Mouse (Mus musculus) erythroblast, adult 5-6 weeks (primary cell): ENCODE results near the gene Fignl2. TPM values are rescaled to one million over a fixed set of nuclear protein-coding genes. Genes with fewer than 3 reads are reported as not detected.

Experiments used
- ATAC-seq: replicated peaks from 2 replicates; pipeline ENCODE4 v1.8.0; 2016; ENCODE audit warnings: moderate number of reproducible peaks, mild to moderate bottlenecking, moderate TSS enrichment, inconsistent platforms; ENCODE audit not compliant: poor library complexity, low FRiP score, severe bottlenecking
- total RNA-seq, 2 experiments: library from RNA; stranded (forward) in 1 of 2; stranded (reverse) in 1 of 2; fragments of 150-400 nt in 1 of 2; fragments of 200-764, 138-1000 nt in 1 of 2; gene quantifications; 2 replicates each; pipeline versions ENCODE4 v1.2.3 to v1.2.4; 2015 to 2017; ENCODE audit warnings: low replicate concordance in 2 of 2

The Fignl2 gene
- total RNA-seq, 2 experiments from 2014 or later: not detected

GRCm38 (mm10) chr15:101070762-101071161 is 7.6 kb downstream of the Fignl2 start:
- no peak for ATAC-seq

DNA sequence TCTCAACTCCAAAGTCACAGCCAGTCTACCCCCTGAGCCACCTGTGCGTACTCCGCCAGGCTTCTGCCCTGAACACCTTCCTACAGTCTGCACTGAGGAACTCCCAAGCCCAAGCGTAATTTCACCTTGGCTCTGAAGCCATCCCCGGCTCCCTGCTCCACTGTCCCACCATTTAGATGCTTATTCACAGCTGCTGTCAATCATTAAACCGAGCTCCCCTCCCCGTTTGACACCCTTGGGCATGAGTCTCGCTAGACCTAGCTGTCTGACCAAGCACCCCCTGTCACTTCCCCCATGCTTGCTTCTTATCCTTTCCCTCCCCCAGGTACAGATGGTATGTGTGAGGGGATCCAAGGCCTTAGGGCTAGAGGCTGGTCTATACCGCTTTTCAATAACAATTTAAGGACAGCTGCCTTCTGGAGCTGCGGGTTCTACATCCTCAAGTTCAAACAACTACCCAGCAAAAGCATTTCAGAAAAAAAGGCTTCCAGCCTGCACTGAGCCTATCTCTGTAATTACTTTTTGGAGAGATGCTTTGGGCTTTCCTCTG is 8.7 kb downstream of the Fignl2 start:
- no peak for ATAC-seq

DNA sequence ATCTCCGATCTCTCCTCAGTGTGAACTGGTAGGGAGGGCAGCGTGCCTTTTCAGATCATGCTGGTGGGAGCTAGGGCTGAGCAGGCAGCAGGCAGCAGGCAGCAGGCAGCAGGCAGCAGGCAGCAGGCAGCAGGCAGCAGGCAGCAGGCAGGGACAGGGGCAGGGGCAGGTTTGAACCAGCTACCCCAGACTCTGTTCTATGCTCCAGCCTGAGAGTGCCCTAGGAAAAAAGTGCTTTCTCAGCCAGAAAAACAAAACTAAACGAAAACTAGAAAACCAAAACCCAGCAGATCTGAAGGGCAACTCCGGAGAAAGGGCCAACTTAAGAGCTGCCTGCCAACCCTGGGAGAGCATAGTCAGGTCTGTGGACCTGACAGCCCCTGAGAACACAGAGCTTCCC is 9.7 kb downstream of the Fignl2 start:
- no peak for ATAC-seq

GRCm38 (mm10) chr15:101068029-101068428 is 10.3 kb downstream of the Fignl2 start:
- no peak for ATAC-seq

- no peak for ATAC-seq
Measured at GRCm38 (mm10) chr15:101066920-101067696, 11.3 kb downstream of the Fignl2 start.

DNA sequence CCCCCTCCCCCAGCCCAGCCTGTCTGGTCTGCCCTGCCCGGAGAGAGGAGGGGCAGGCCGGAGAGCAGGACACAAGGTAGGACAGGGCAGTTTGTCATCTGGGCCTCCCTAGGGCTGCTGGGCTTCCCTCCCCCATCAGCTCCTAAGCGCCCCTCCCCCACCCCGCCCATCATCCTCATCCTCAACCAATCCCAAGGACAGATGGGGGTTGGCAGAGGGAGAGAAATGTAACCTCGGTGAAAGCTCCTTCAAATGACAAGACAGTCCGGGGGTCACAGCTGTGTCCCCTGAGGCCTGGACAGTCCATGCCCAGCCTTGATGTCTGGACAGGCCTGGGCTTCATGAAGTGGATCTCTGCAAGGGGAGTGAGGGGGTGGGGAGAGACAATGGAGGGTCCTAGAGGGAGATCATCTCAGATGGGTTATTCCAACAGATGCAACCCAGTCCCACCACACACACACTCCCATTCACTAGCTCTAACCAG is 12.0 kb downstream of the Fignl2 start:
- no peak for ATAC-seq

- ATAC-seq: no peak
Measured at GRCm38 (mm10) chr15:101065069-101065468, 13.3 kb downstream of the Fignl2 start.

GRCm38 (mm10) chr15:101060280-101060852 is 18.0 kb downstream of the Fignl2 start:
- ATAC-seq: no peak

DNA sequence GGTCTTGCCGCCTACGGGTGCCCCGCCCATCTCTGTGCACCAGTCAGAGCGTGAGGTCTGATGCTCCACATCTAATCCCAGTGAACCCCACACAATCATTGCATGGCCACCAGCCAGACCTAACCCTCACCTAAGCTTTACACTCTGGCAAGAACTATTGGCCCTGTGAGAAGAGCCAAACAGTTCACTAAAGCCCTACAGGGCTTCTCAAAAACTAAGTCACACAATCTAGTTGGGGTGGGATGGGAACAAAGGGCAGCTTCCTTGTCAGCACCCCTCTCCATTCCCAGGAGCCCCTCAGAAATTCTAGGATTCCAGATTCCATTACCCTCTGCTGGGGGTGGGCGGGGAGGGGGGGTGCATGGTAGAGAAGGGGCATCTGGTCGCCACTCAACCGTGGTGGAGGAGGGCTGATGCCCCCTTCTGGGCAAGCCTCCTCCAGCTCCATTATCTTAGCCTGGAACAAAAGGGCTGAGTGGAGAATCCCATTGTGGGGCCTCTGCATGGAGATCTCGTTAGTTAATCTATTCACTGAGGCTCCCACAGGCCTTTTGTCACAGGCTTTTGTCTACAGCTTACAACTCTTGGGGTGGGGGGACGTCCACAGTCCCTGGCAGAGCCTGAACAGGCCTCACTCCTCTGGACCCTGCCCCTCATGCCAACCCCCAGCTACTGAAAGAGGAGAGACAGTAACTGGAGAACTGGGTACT is 18.6 kb downstream of the Fignl2 start:
- no peak for ATAC-seq

DNA sequence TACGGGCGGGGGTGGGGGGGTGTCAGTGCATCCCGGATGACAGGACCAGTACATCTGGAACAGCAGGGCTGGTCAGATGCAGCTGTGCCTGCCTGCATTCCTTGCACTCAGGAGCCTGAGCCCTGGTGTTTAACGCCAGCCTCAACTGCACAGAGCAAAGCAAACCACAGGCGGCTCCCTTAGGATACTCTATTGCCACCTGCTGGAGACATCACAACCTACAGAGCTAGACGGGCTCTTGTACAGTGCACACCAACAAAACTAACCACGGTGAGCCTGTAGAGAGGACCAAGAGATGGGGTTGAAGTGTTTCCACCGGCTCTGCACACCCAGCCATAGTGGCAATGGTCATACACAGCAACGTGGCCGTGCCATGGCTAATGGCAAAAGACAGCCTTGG is 22.1 kb downstream of the Fignl2 start:
- ATAC-seq: no peak

- no peak for ATAC-seq
Measured at GRCm38 (mm10) chr15:101054541-101054940, 23.8 kb downstream of the Fignl2 start.

- ATAC-seq: no peak
Measured at GRCm38 (mm10) chr15:101053832-101054459, 24.4 kb downstream of the Fignl2 start.

GRCm38 (mm10) chr15:101052560-101053501 is 25.5 kb downstream of the Fignl2 start:
- ATAC-seq: no peak

- ATAC-seq: no peak
Measured at GRCm38 (mm10) chr15:101051869-101052268, 26.5 kb downstream of the Fignl2 start.

- no peak for ATAC-seq
Measured at GRCm38 (mm10) chr15:101048338-101048896, 29.9 kb downstream of the Fignl2 start.

- no peak for ATAC-seq
Measured at GRCm38 (mm10) chr15:101047194-101047555, 31.2 kb downstream of the Fignl2 start, which contains the start of gene Gm47841. TSS of gene Gm47841 (minus strand) at chr15:101047397.

GRCm38 (mm10) chr15:101046527-101047193 is 31.7 kb downstream of the Fignl2 start:
- no peak for ATAC-seq

GRCm38 (mm10) chr15:101046039-101046526 is 32.3 kb downstream of the Fignl2 start:
- no peak for ATAC-seq
